Mouse (Mus musculus) C2C12 (cell line): ENCODE measurements around the gene Upk3a. TPM values are rescaled to one million over a fixed set of nuclear protein-coding genes. Genes with fewer than 3 reads are reported as not detected.
"Not testable (repeated sequence)": the region's sequence is repeated elsewhere in the genome, so short reads cannot be mapped to it uniquely, and the experiment has no call there.

Source experiments
- H3K27me3 ChIP-seq: one replicate; pipeline ENCODE4 v1.6.1; 2011; ENCODE audit not compliant: control insufficient read depth, insufficient read depth, insufficient read length
- H3K36me3 ChIP-seq: one replicate; pipeline ENCODE4 v1.6.1; 2011; ENCODE audit not compliant: control insufficient read depth, insufficient read depth
- H3K4me3 ChIP-seq: one replicate; pipeline ENCODE4 v1.5.1; 2011; ENCODE audit warnings: mild to moderate bottlenecking, control low read depth; ENCODE audit not compliant: poor library complexity, insufficient read depth, severe bottlenecking
- H3K79me2 ChIP-seq: one replicate; pipeline ENCODE4 v1.6.1; 2011; ENCODE audit not compliant: control insufficient read depth, insufficient read depth
- H3K79me3 ChIP-seq: one replicate; pipeline ENCODE4 v1.6.1; 2011; ENCODE audit warnings: low read depth, control low read depth
- H3ac ChIP-seq: one replicate; pipeline ENCODE3; 2011; ENCODE audit warnings: low read depth; ENCODE audit not compliant: control insufficient read depth, insufficient read length
- CEBPB ChIP-seq: IDR thresholded peaks from one replicate; pipeline ENCODE4 v1.6.1; 2011; ENCODE audit warnings: low read depth, mild to moderate bottlenecking, control low read depth, moderate library complexity
- CTCF ChIP-seq: IDR thresholded peaks from one replicate; pipeline ENCODE4 v1.5.1; 2011; ENCODE audit not compliant: control insufficient read depth, insufficient read depth, insufficient read length
- FOSL1 ChIP-seq: IDR thresholded peaks from one replicate; pipeline ENCODE4 v1.8.0; 2011; ENCODE audit warnings: mild to moderate bottlenecking, low read length; ENCODE audit not compliant: poor library complexity, insufficient read depth, severe bottlenecking
- MAX ChIP-seq: IDR thresholded peaks from one replicate; pipeline ENCODE4 v1.6.1; 2011; ENCODE audit warnings: mild to moderate bottlenecking, control low read depth
- MYOD1 ChIP-seq: IDR thresholded peaks from one replicate; pipeline ENCODE4 v1.6.1; 2011; ENCODE audit warnings: low read depth; ENCODE audit not compliant: control insufficient read depth, insufficient read length
- MYOG ChIP-seq: IDR thresholded peaks from one replicate; pipeline ENCODE4 v1.6.1; 2011; ENCODE audit not compliant: control insufficient read depth, insufficient read length; ENCODE audit errors: extremely low read depth
- USF1 ChIP-seq: IDR thresholded peaks from one replicate; pipeline ENCODE4 v1.6.1; 2011; ENCODE audit warnings: low read depth, mild to moderate bottlenecking, control low read depth, moderate library complexity
- polyA plus RNA-seq: library from polyadenylated mRNA; unstranded; fragments of >200 nt; fragmentation: generic; extraction: Trizol; gene quantifications from one replicate; pipeline ENCODE4 v1.2.1, GENCODE M21; 2012; ENCODE audit warnings: missing spikeins

Upk3a gene
- polyA plus RNA-seq, 1 experiment = not detected

- H3K79me2 ChIP-seq = no peaks in the 10 kb centered on the region
- TF ChIP-seq MAX = no peak
- TF ChIP-seq USF1 = no peak
- no peak for TF ChIP-seq CTCF
- TF ChIP-seq MYOG = no peak
- no peak for TF ChIP-seq CEBPB
- no peak for TF ChIP-seq FOSL1
- no peak for TF ChIP-seq MYOD1
- H3ac ChIP-seq = no peak overlapping the region
- H3K4me3 ChIP-seq = no peak overlapping the region
- no peaks in the 10 kb centered on the region for H3K27me3 ChIP-seq
- H3K36me3 ChIP-seq = no peaks in the 10 kb centered on the region
- H3K79me3 ChIP-seq = no peaks in the 10 kb centered on the region
Measured at GRCm38 (mm10) chr15:85031866-85032265, 14.9 kb downstream of the Upk3a start.

GRCm38 (mm10) chr15:85033916-85034315 is 17.0 kb downstream of the Upk3a start:
- not testable (repeated sequence) for H3K27me3 ChIP-seq, H3K36me3 ChIP-seq, H3ac ChIP-seq, H3K4me3 ChIP-seq
- Histone ChIP-seq H3K79me3 (peaks cover 12% of the 10 kb centered on the region), H3K79me2 (peaks cover 19% of the 10 kb centered on the region)

DNA sequence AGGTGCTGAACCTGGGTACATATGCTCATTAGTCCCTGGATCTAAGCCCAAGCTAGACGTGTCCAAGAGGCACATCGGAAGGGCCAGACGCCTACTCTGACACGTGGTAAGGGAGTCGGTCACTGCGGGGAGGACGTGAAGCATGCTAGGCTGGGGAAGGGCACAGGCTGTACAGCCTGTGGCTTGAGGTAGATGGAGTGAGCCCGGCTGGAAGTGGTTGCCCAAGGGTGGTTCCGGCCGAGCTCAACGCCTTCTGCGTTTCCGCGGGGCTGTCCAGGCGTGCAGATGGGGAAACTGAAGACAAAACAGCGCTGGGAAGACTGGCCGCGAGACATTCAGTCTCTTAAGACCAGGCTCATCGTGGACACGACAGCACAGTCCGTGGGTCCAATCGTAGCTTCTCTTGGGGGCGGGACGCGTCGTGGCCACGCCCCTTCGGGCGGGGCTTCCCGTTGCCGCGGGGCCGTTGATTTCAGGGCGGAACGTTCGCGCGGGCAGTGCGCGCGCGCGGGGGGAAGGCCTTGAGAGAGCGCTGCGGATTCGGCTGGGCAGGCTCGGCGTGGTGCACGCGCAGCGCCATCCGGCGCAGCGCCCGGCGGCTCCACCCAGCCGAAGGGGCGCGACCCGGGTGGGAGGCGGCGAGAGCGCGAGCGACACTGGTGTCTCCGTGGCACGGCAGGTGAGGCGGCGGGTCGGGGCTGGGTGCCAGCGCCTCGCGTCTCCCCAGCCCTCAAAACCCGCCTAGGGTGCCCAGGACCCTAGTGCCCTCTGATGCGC is 19.8 kb downstream of the Upk3a start:
- peak overlapping the region; percentile 92 for H3K4me3 ChIP-seq
- H3ac ChIP-seq = peak overlapping the region; percentile 92
- peaks cover 29% of the 10 kb centered on the region for H3K79me3 ChIP-seq
- H3K27me3 ChIP-seq = no peaks in the 10 kb centered on the region
- TF ChIP-seq CTCF (no peak), MYOD1 (no peak), FOSL1 (no peak), CEBPB (no peak), MAX (peak; percentile 93), USF1 (peak; percentile 42), MYOG (no peak)
- H3K79me2 ChIP-seq = peaks cover 47% of the 10 kb centered on the region
- no peaks in the 10 kb centered on the region for H3K36me3 ChIP-seq

DNA sequence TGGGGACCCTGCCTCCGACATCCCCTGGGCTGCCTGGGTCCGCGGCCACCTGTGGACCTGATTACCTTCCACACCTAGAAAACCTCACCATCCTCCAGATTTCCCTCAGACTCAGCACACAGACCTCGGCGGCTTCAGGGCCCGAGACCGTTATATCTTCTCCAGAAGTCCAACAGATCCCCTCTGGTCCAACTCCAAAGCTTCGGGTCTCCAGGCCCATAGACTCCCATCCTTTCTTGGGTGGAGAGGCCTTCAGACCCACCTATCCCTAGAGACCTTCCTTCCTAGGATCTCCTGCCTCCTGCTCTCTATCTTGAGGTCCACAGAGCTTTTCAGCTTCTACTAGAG is 20.4 kb downstream of the Upk3a start:
- TF ChIP-seq MYOD1 = no peak
- H3K4me3 ChIP-seq = peak overlapping the region; percentile 92
- H3K27me3 ChIP-seq = no peaks in the 10 kb centered on the region
- peaks cover 29% of the 10 kb centered on the region for H3K79me3 ChIP-seq
- peaks cover 47% of the 10 kb centered on the region for H3K79me2 ChIP-seq
- peak overlapping the region; percentile 92 for H3ac ChIP-seq
- no peaks in the 10 kb centered on the region for H3K36me3 ChIP-seq

DNA sequence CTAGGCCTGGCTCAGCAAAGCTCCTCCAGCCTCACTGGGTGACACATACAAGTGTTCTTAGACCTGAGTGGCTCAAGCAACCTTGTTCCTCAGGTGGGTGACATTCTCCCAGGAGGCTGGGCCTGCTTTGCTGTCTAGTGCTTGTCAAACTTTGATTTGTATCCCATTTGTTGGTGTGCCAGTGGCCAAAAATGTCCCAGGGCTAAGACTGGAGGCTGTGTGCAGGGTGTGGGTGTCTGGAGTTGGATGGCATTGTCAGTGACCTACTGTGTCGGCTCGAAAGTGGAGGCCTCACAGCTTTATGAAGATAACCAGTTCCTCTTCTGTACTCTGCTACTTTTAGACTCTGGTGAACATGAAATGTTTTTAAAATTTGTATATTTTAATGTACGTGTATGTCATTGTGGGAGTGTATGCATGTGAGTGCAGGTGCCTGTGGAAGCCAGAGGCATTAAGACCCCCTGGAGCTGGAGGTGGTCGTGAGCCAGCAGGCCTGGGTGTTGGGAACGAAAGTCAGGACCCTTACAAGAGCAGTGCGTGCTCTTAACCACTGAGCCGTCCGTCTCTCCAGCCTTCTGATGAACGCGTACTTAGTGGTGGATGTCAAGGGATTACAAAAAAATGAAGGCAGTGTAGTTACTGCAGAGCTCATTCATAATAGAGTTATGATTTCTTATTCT is 24.7 kb downstream of the Upk3a start:
- peaks cover 45% of the 10 kb centered on the region for H3K79me3 ChIP-seq
- H3K79me2 ChIP-seq = peaks cover 69% of the 10 kb centered on the region
- peak overlapping the region; percentile 5 for H3ac ChIP-seq
- H3K27me3 ChIP-seq = no peaks in the 10 kb centered on the region
- peaks cover 20% of the 10 kb centered on the region for H3K36me3 ChIP-seq
- H3K4me3 ChIP-seq = no peak overlapping the region
- no peak for TF ChIP-seq MYOG
- no peak for TF ChIP-seq MYOD1
- no peak for TF ChIP-seq CEBPB
- TF ChIP-seq USF1 = no peak
- no peak for TF ChIP-seq CTCF
- TF ChIP-seq FOSL1 = no peak
- TF ChIP-seq MAX = no peak

DNA sequence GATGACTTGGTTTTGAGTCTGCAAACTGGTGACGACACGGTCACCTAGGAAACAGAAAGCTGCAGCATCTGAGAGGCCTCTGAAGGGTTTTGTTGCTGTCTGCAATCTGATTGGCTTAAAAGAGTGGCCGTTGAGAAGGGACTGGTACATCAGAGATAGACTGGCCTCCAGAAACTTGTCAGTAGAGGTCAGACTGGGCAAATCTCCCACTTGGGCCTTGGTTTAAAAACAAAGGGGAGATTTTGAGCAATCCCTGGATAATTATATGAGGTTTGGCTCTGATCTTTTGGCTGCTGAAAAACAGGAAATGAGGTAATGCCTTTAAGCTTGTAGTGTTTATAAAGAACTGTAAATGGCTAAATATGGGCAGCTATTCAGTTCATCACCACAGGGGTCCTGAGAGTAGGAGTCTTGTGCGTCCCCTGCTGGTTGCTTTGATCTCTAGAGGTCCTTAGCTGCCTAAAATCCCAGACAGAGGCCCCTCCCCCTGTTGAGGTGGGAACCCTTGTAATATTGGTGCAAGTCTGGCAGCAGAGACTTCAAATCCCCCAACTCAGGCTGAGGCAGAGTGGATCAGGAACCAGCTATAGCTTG is 25.5 kb downstream of the Upk3a start:
- no peak overlapping the region for H3K4me3 ChIP-seq
- H3K79me2 ChIP-seq = peaks cover 65% of the 10 kb centered on the region
- TF ChIP-seq MYOD1 (no peak), CEBPB (peak; percentile 79), CTCF (peak; percentile 38), MAX (no peak)
- H3ac ChIP-seq = peak overlapping the region; percentile 63
- no peaks in the 10 kb centered on the region for H3K27me3 ChIP-seq
- peaks cover 28% of the 10 kb centered on the region for H3K36me3 ChIP-seq
- peaks cover 44% of the 10 kb centered on the region for H3K79me3 ChIP-seq
